Mouse (Mus musculus) cerebellum, postnatal 36 days (tissue): ENCODE data around the gene Pyroxd2.

Source experiments
- DNase-seq, 2 experiments: peaks; one replicate each; pipeline ENCODE4 v3.0.0; 2021 to 2022; ENCODE audit warnings: mixed read lengths in 2 of 2

Pyroxd2 gene

GRCm38 (mm10) chr19:42745084-42745868 lies 7.3 kb downstream of the Pyroxd2 start:
- DNase-seq: no peak

GRCm38 (mm10) chr19:42744162-42744586 lies 8.4 kb downstream of the Pyroxd2 start:
- DNase-seq: peak; percentile 49 to 52

GRCm38 (mm10) chr19:42743261-42743660 lies 9.3 kb downstream of the Pyroxd2 start:
- no peak for DNase-seq

- DNase-seq: no peak
Observed at GRCm38 (mm10) chr19:42741884-42742283, 10.7 kb downstream of the Pyroxd2 start.

- no peak for DNase-seq
Observed at GRCm38 (mm10) chr19:42740163-42740899, 12.2 kb downstream of the Pyroxd2 start.

GRCm38 (mm10) chr19:42739734-42740133 lies 12.8 kb downstream of the Pyroxd2 start:
- DNase-seq: no peak

- DNase-seq: no peak
Observed at GRCm38 (mm10) chr19:42737753-42738152, 14.8 kb downstream of the Pyroxd2 start.

- DNase-seq: peak; percentile 37 to 40
Observed at GRCm38 (mm10) chr19:42734982-42735381, 17.6 kb downstream of the Pyroxd2 start.

GRCm38 (mm10) chr19:42727424-42727823 lies 25.2 kb downstream of the Pyroxd2 start:
- DNase-seq: peak in 1 of 2 experiments; percentile 25

GRCm38 (mm10) chr19:42726766-42727165 lies 25.8 kb downstream of the Pyroxd2 start:
- peak; percentile 64 to 70 for DNase-seq

GRCm38 (mm10) chr19:42725973-42726350 lies 26.6 kb downstream of the Pyroxd2 start:
- no peak for DNase-seq

GRCm38 (mm10) chr19:42725056-42725972 lies 27.3 kb downstream of the Pyroxd2 start:
- no peak for DNase-seq

GRCm38 (mm10) chr19:42723302-42723701 lies 29.3 kb downstream of the Pyroxd2 start:
- DNase-seq: no peak

GRCm38 (mm10) chr19:42722500-42722899 lies 30.1 kb downstream of the Pyroxd2 start:
- DNase-seq: no peak

- DNase-seq: no peak
Observed at GRCm38 (mm10) chr19:42718101-42718500, 34.5 kb downstream of the Pyroxd2 start.

- DNase-seq: no peak
Observed at GRCm38 (mm10) chr19:42717668-42718067, 34.9 kb downstream of the Pyroxd2 start.

GRCm38 (mm10) chr19:42716507-42716906 lies 36.1 kb downstream of the Pyroxd2 start:
- no peak for DNase-seq

- DNase-seq: no peak
Observed at GRCm38 (mm10) chr19:42713770-42714169, 38.8 kb downstream of the Pyroxd2 start.

- peak; percentile 31 for DNase-seq
Observed at GRCm38 (mm10) chr19:42699426-42699825, 53.1 kb downstream of the Pyroxd2 start.

GRCm38 (mm10) chr19:42698576-42698975 lies 54.0 kb downstream of the Pyroxd2 start:
- DNase-seq: no peak

- no peak for DNase-seq
Observed at GRCm38 (mm10) chr19:42697336-42697735, 55.2 kb downstream of the Pyroxd2 start.

GRCm38 (mm10) chr19:42690256-42690655 lies 62.3 kb downstream of the Pyroxd2 start:
- DNase-seq: no peak

- peak in 1 of 2 experiments; percentile 6 for DNase-seq
Observed at GRCm38 (mm10) chr19:42689786-42690185, 62.8 kb downstream of the Pyroxd2 start.
